Mouse (Mus musculus) limb, embryonic 10.5 days (tissue): ENCODE results near the gene Atg7. TPM values are rescaled to one million over a fixed set of nuclear protein-coding genes. Genes with fewer than 3 reads are reported as not detected.
A peak's percentile ranks its signal among the peaks of the same experiment; 100 is the strongest.

ENCODE experiments used
- DNase-seq: peaks from one replicate; pipeline ENCODE4 v3.0.0-alpha.2; 2017; ENCODE audit warnings: low spot score
- H3K27ac ChIP-seq: fragments of 300-500 bp; sonication (generic); 2 replicates; pipeline ENCODE4 v1.5.1; 2016; ENCODE audit warnings: mild to moderate bottlenecking
- H3K27me3 ChIP-seq: fragments of 300-500 bp; sonication (generic); 2 replicates; pipeline ENCODE4 v1.6.1; 2016; ENCODE audit warnings: low read depth, mild to moderate bottlenecking; ENCODE audit not compliant: poor library complexity, severe bottlenecking
- H3K36me3 ChIP-seq: fragments of 300-500 bp; sonication (generic); 2 replicates; pipeline ENCODE4 v1.6.1; 2016; ENCODE audit warnings: mild to moderate bottlenecking, moderate library complexity
- H3K4me1 ChIP-seq: fragments of 300-500 bp; sonication (generic); 2 replicates; pipeline ENCODE4 v1.6.1; 2016
- H3K4me3 ChIP-seq: fragments of 300-500 bp; sonication (generic); 2 replicates; pipeline ENCODE4 v1.5.1; 2016; ENCODE audit warnings: mild to moderate bottlenecking, moderate library complexity
- H3K9me3 ChIP-seq: fragments of 300-500 bp; sonication (generic); replicated peaks from 2 replicates; pipeline ENCODE4 v1.6.1; 2016; ENCODE audit warnings: mild to moderate bottlenecking
- WGBS: fragments of 180-500 bp; shearing (Covaris S2); methylation state at CpG from one replicate; pipeline ENCODE4 v1.1.7; 2016; 5-methylcytosine and 5-hydroxymethylcytosine counted together
- polyA plus RNA-seq: library from polyadenylated mRNA; unstranded; fragments of >200 nt; fragmentation: Nextera tagmentation; extraction: Ambion mirVana; gene quantifications from 2 replicates; pipeline ENCODE4 v1.2.1, GENCODE M21; 2016

Gene Atg7
- polyA plus RNA-seq, 1 experiment from 2014 or later, result 21.0 TPM

DNA sequence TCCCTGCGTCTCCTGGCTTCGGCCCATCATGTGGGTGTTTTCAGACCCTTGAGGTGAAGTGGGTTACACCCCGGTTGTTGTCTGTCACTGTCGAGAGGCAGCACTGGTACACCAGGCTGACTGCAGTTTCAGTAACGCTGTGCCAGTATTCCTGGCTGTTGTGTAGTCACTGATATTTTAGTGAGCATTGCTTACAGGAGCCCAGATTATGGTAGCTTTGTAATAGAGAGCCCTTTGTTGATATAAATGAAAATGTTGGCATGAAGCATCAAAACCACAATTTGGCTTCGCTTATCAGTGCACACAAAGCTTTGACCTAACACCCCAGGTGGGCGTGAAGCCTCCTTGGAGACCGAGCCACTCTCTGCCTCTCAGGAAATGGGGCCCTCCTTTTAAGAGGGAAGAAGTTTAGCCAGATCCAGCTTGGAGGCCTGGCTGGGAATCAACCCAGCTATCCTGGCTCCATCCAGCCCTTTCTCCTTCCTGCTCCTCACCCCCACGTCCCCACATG is 177.1 kb downstream of the Atg7 start:
- no peak for DNase-seq
- Histone ChIP-seq H3K27me3 (peaks cover 9% of the 10 kb centered on the region; the same call in 1 of the 2 replicates), H3K4me3 (no peak overlapping the region), H3K36me3 (no peaks in the 10 kb centered on the region), H3K9me3 (no peaks in the 10 kb centered on the region), H3K4me1 (peaks cover 28% of the 10 kb centered on the region), H3K27ac (peak overlapping the region; percentile 71)
- WGBS, result 62% methylated on average over 9 of the region's 9 CpGs

DNA sequence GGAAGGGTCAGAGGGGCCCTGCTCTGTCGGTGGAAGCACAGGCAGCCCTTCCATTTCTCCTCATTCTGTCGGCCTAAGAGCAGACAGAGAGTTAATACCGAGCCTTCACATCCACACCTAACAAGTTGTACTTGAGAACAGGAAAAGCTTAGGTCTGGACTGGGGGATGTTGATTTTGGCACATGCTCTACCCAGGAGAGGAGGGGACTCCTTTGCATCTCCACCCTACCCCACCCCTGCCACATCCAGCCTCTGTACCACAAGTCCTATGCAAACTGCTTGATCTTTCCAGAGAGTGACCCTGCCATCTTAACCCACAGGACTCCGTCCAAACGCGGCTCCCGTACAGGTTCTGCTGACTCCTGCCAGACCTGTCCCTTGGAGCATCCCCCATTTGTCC is 178.7 kb downstream of the Atg7 start:
- H3K9me3 ChIP-seq, result no peaks in the 10 kb centered on the region
- peaks cover 4% of the 10 kb centered on the region; the same call in 1 of the 2 replicates for H3K27me3 ChIP-seq
- DNase-seq, result no peak
- 91% methylated on average over 7 of the region's 7 CpGs for WGBS
- H3K4me1 ChIP-seq, result peaks cover 28% of the 10 kb centered on the region
- H3K36me3 ChIP-seq, result no peaks in the 10 kb centered on the region
- no peak overlapping the region for H3K4me3 ChIP-seq
- H3K27ac ChIP-seq, result no peak overlapping the region

DNA sequence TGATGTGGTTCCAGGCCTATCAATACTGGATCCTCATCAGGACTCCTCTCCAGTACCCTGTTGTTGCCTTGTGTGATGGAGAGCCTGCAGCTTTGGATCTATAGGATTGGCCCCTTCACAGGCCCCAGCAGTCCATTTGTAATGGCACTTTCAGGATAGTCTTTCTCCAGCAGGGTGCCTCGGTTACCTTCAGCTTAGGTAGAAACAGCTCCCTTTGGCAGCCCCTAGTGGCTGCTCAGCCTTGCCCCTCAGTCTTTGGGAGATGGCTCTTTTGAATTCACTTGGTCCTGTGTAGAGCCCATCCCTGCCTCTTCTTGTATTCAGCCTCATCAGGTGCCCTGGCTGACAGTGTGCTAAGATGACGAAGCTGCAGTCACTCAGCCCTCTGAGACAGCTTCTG is 184.0 kb downstream of the Atg7 start:
- 67% methylated on average over 2 of the region's 2 CpGs for WGBS
- Histone ChIP-seq H3K27ac (no peak overlapping the region), H3K36me3 (no peaks in the 10 kb centered on the region), H3K9me3 (no peaks in the 10 kb centered on the region), H3K4me1 (0 out of 2 replicates have a peak, but pooled peaks cover 3% of the 10 kb centered on the region), H3K4me3 (no peak overlapping the region), H3K27me3 (no peaks in the 10 kb centered on the region)
- DNase-seq, result no peak

DNA sequence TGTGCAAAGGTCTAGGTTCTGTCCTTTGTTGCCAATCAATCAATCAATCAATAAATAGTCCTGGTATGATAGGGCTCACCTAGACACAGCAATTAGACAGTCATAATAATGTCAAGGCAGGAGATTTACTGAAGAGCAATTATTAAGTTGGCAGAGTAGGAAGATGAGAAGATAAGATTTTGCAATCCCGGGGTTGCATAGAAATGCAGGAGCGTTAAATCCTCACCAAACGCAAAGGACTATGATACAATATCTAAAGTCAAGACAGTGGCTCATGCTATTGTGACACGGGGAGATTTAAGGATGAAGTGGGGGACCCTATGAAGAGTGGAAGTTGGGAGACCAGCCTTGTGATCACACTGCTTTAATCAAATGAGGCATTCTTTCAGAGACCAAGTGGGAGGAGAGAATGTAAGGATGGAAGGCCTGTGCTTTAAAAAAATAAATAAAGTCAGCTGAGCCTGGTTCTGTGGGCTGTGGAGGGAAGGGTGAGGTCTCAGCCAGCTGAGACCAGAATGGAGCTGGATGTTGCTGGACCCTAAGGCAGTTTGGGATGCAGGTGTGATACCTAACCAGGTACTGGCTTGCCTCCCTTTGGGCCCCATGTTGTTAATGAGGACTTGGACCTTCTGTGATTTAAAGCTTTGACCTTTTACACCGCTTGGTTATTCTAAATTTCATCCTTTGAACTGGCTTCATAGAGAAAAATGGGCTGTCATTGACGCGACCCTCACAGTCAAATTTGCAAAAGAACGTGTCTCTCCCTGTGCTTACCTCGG is 187.0 kb downstream of the Atg7 start:
- WGBS, result 60% methylated on average over 9 of the region's 9 CpGs
- no peak overlapping the region for H3K4me3 ChIP-seq
- H3K4me1 ChIP-seq, result peaks cover 18% of the 10 kb centered on the region
- H3K27me3 ChIP-seq, result no peaks in the 10 kb centered on the region
- no peak overlapping the region for H3K27ac ChIP-seq
- H3K9me3 ChIP-seq, result no peaks in the 10 kb centered on the region
- H3K36me3 ChIP-seq, result no peaks in the 10 kb centered on the region
- DNase-seq, result no peak

DNA sequence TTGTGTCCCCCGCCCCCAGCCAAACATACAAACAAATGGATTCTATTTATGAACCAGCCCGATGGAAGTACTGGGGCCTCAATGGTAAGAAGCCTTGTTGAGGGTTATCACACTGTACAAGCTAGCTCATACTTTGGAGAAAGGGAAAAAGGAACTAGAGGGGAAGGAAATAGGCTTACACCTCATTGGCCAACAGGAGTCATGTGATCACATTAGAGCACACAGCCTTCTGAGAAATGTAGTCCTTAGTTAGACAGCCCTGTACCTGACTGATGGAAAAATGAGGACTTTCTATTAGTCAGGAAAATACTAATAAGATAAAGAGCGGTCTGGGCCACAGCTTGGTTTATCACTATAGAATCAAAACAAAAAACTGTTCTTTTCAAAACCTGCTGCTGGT is 188.9 kb downstream of the Atg7 start:
- no peaks in the 10 kb centered on the region for H3K27me3 ChIP-seq
- H3K9me3 ChIP-seq, result no peaks in the 10 kb centered on the region
- no peak overlapping the region for H3K4me3 ChIP-seq
- H3K36me3 ChIP-seq, result no peaks in the 10 kb centered on the region
- peaks cover 30% of the 10 kb centered on the region for H3K4me1 ChIP-seq
- 91% methylated on average over 3 of the region's 3 CpGs for WGBS
- no peak for DNase-seq
- H3K27ac ChIP-seq, result no peak overlapping the region

DNA sequence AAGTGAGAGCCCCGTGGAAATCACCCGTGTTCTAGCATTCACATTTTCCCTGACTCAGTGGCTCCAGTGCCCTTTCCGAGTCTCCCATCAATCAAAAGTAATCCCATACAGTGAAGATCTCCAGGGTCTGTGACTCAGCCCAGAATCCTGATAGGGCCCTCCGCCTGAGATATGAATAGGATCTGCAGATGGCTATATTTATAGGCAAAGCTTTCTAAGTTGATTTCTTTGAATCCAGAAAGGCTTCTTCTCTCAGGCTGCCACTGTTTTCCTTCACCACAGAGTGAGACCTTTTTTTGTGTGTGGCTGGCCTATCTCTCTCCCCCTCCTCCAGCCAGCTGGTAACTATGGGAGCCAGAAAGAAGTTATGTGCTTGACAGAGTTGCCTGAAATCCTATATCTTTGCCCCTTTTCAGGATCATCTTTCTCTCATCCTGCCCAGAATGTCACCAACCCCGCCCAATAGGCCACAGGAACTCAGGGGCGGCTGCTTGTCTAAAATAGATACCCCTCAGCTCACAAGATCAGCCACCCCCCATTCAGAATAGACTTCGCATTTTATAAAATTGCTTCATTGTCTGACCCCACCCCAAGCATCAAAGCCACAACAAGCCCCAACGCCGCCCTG is 190.3 kb downstream of the Atg7 start:
- Histone ChIP-seq H3K9me3 (no peaks in the 10 kb centered on the region), H3K4me3 (no peak overlapping the region), H3K27me3 (no peaks in the 10 kb centered on the region), H3K27ac (no peak overlapping the region), H3K36me3 (no peaks in the 10 kb centered on the region), H3K4me1 (peaks cover 35% of the 10 kb centered on the region)
- 71% methylated on average over 9 of the region's 9 CpGs for WGBS
- no peak for DNase-seq

DNA sequence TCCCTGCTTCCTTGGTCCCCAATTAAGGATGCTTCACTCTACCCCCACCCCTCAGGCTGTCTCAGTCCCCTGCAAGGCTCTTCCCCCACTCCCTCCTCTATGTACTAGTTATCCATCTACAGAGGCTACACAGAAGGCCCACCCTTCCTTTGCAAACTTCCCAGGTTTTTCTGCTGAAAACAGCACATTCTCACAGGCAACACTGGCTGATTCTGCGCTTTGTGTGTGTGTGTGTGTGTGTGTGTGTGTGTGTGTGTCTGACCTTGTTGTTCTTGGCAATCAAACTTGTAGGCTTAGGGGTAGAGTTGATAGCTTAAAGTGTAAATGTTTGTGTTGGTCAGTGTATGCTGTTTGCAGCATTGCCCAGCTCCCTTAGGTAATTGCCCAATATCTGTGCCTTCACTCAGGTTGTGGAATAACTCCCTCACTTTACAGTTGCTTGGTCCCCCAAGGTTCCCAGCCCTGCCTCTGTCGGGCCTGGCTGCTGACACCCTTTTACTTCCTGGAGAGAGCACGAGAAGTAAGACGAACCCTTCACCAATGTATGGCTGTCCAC is 191.0 kb downstream of the Atg7 start:
- H3K36me3 ChIP-seq, result no peaks in the 10 kb centered on the region
- DNase-seq, result no peak
- H3K9me3 ChIP-seq, result no peaks in the 10 kb centered on the region
- WGBS, result 62% methylated on average over 4 of the region's 4 CpGs
- no peaks in the 10 kb centered on the region for H3K27me3 ChIP-seq
- H3K4me3 ChIP-seq, result no peak overlapping the region
- peaks cover 36% of the 10 kb centered on the region for H3K4me1 ChIP-seq
- no peak overlapping the region for H3K27ac ChIP-seq

DNA sequence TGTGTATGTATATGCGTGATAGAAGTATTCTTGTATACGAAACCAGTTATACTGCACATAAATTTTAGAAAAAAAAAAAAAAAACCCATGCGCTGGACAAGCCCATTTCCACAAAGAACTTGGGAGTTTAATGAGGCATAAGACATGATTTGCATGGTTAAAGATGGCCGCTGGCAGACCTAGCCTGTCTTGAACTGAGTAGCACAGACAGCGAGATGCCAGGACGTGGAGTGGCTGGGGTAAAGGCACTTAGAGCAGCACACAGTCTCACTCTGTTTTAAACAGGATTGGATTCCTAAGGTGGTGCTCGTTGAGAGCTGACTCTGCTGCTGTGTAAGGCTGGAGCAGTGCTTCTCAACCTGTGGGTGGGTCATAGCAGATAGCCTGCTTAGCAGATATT is 192.4 kb downstream of the Atg7 start:
- H3K36me3 ChIP-seq, result no peaks in the 10 kb centered on the region
- peaks cover 51% of the 10 kb centered on the region for H3K4me1 ChIP-seq
- no peak overlapping the region for H3K27ac ChIP-seq
- H3K9me3 ChIP-seq, result no peaks in the 10 kb centered on the region
- WGBS, result 92% methylated on average over 7 of the region's 7 CpGs
- no peak overlapping the region for H3K4me3 ChIP-seq
- DNase-seq, result no peak
- no peaks in the 10 kb centered on the region for H3K27me3 ChIP-seq

DNA sequence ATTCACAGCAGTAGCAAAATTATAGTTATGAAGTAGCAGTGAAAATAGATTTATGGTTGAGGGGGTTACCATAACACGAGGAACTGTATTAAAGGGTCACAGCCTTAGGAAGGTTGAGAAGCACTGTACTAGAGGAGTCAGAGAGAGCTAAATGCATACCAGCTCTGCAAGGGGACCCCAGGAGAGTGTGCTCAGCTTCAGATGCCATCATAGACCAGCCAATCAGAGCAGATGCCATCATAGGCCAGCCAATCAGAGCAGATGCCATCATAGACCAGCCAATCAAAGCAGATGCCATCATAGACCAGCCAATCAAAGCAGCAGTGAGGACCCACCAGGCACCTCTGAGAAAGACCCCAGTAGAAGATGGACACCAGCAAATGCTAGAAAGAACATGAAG is 192.9 kb downstream of the Atg7 start:
- no peak for DNase-seq
- 89% methylated on average over 1 of the region's 1 CpGs for WGBS
- Histone ChIP-seq H3K4me1 (peaks cover 52% of the 10 kb centered on the region), H3K36me3 (no peaks in the 10 kb centered on the region), H3K27ac (no peak overlapping the region), H3K4me3 (no peak overlapping the region), H3K9me3 (no peaks in the 10 kb centered on the region), H3K27me3 (no peaks in the 10 kb centered on the region)

DNA sequence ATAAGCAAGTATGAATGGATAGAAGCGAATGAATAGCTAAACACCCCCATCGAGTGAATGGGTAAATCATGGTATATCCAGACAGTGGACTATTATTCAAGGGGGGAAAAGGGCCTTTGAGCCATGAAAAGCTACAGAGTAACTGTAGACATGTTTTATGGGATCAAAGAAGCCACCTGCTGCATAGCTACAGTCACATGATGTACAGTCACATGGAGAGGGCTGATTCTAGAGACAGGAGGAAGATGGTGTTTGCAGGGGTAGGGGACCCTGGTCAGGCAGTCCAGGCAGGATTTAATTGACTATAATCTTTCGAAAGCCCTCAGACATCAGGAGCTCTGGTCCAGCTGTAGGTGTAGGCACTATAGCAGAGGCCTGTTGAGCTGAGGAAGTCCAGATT is 193.5 kb downstream of the Atg7 start:
- H3K4me1 ChIP-seq, result peaks cover 59% of the 10 kb centered on the region

DNA sequence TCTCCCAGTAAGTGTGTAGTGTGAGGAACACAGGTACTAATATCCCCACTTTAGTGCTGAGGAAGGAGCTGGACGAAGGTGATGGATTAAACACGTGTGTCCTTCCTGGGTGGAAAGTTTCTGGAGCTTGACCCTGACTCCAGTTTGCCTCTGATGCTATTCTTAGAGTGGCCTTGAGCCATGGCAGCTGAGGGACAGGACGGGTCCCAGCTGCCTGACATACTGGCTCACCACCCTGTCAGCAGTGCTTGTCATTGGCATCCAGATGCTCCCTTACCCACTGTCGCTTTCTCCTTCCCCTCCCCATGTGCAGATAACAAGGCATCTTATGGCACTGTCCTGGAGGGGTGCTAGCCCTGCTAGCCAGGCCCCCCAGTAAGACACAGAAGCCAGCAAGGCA is 196.0 kb downstream of the Atg7 start:
- 91% methylated on average over 4 of the region's 4 CpGs for WGBS
- no peak for DNase-seq
- no peak overlapping the region for H3K27ac ChIP-seq
- H3K4me3 ChIP-seq, result no peak overlapping the region
- H3K36me3 ChIP-seq, result no peaks in the 10 kb centered on the region
- no peaks in the 10 kb centered on the region for H3K9me3 ChIP-seq
- no peaks in the 10 kb centered on the region for H3K27me3 ChIP-seq
- H3K4me1 ChIP-seq, result peaks cover 64% of the 10 kb centered on the region

More for the DNA sequence above, 193.5 kb downstream of the Atg7 start:
- Histone ChIP-seq H3K36me3 (no peaks in the 10 kb centered on the region), H3K27me3 (no peaks in the 10 kb centered on the region), H3K4me3 (no peak overlapping the region), H3K9me3 (no peaks in the 10 kb centered on the region), H3K27ac (peak overlapping the region; percentile 38)
- no peak for DNase-seq
- 89% methylated on average over 3 of the region's 3 CpGs for whole genome bisulfite sequencing

DNA sequence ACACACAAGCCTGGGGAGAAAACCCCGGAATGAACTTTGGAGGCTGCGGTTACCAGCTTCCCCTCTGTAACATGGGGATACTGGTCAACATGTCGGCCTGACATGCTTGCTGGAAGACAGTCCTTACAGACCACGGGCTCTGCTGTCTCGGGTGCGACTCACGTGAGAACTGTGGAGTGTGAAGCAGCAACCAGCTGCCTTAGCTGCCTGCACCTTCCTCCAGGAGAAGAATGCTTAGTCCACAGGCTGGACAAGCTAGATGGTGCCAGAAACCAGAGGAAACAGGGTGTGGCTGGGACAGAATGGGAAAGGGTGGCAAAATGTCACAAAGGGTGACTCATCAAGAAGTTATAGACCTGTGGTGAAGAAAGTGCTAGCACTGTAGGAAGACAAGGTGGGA is 197.1 kb downstream of the Atg7 start:
- Histone ChIP-seq H3K4me3 (no peak overlapping the region), H3K27ac (peak overlapping the region; percentile 68; the same call in 1 of the 2 replicates), H3K4me1 (peaks cover 57% of the 10 kb centered on the region), H3K27me3 (no peaks in the 10 kb centered on the region), H3K9me3 (no peaks in the 10 kb centered on the region), H3K36me3 (no peaks in the 10 kb centered on the region)
- 92% methylated on average over 7 of the region's 7 CpGs for WGBS
- no peak for DNase-seq

DNA sequence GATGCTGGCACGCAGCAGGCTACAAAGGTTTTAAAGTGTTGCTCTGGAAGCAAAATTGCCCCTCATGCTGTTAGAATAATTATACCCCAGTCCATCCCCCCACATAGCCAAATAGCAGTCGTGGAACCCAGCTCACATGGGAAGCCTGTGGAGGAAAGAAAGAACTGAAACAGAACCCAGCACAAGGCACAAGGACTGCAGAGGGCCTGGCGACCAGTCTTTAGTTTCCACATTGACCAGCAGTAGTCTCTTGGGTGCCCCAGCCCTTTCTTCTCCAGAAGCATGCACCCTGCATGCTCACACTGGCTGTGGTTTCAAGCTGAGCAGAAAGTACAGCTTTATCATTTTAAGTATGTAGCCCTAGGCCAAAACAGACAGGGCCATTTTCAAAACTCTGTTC is 199.2 kb downstream of the Atg7 start:
- H3K27me3 ChIP-seq, result no peaks in the 10 kb centered on the region
- no peaks in the 10 kb centered on the region for H3K36me3 ChIP-seq
- H3K9me3 ChIP-seq, result no peaks in the 10 kb centered on the region
- H3K4me1 ChIP-seq, result peaks cover 58% of the 10 kb centered on the region
- 36% methylated on average over 3 of the region's 3 CpGs for WGBS
- no peak overlapping the region for H3K4me3 ChIP-seq
- DNase-seq, result no peak
- peak overlapping the region; percentile 68 for H3K27ac ChIP-seq
